Mouse (Mus musculus) stomach, embryonic 16.5 days (tissue): ENCODE measurements at regions not wholly inside any gene's neighbourhood (a gene's known extent, or its start where the extent isn't known, plus 50 kb on each side); places are given as distances from the start of the nearest gene placed in this dataset.

Experiments
- ATAC-seq: fragments of 200-750 bp; cut with Nextera tagmentation; 2 replicates; pipeline ENCODE4 v1.8.0; 2017; ENCODE audit warnings: moderate number of reproducible peaks, moderate TSS enrichment; ENCODE audit not compliant: insufficient read depth, low FRiP score
- H3K27ac ChIP-seq: fragments of 300-500 bp; sonication (generic); 2 replicates; pipeline ENCODE4 v1.5.1; 2014; ENCODE audit warnings: low read length
- H3K27me3 ChIP-seq: fragments of 300-500 bp; sonication (generic); 2 replicates; pipeline ENCODE4 v1.6.1; 2014; ENCODE audit warnings: low read length, control low read depth, mixed read lengths; ENCODE audit not compliant: control insufficient read depth, insufficient read depth
- H3K36me3 ChIP-seq: fragments of 300-500 bp; sonication (generic); 2 replicates; pipeline ENCODE4 v1.6.1; 2014; ENCODE audit warnings: low read length; ENCODE audit not compliant: control insufficient read depth, insufficient read depth
- H3K4me1 ChIP-seq: fragments of 300-500 bp; sonication (generic); 2 replicates; pipeline ENCODE4 v1.6.1; 2014; ENCODE audit warnings: low read length, control low read depth, mixed read lengths; ENCODE audit not compliant: control insufficient read depth, insufficient read depth
- H3K4me2 ChIP-seq: fragments of 300-500 bp; sonication (generic); 2 replicates; pipeline ENCODE4 v1.6.1; 2014; ENCODE audit warnings: low read depth, low read length, mixed read lengths
- H3K4me3 ChIP-seq: fragments of 300-500 bp; sonication (generic); replicated peaks from 2 replicates; pipeline ENCODE4 v1.5.1; 2014; ENCODE audit warnings: mild to moderate bottlenecking, low read length
- H3K9ac ChIP-seq: fragments of 300-500 bp; sonication (generic); 2 replicates; pipeline ENCODE4 v1.6.1; 2014; ENCODE audit warnings: low read length
- H3K9me3 ChIP-seq: fragments of 300-500 bp; sonication (generic); replicated peaks from 2 replicates; pipeline ENCODE4 v1.6.1; 2016; ENCODE audit warnings: low read length, control low read depth; ENCODE audit not compliant: control insufficient read depth
- WGBS: fragments of 180-500 bp; shearing (Covaris S2); extraction: QIAGEN DNeasy Blood & Tissue Kit; methylation state at CpG from one replicate; pipeline ENCODE4 v1.1.7; 2014; 5-methylcytosine and 5-hydroxymethylcytosine counted together

DNA sequence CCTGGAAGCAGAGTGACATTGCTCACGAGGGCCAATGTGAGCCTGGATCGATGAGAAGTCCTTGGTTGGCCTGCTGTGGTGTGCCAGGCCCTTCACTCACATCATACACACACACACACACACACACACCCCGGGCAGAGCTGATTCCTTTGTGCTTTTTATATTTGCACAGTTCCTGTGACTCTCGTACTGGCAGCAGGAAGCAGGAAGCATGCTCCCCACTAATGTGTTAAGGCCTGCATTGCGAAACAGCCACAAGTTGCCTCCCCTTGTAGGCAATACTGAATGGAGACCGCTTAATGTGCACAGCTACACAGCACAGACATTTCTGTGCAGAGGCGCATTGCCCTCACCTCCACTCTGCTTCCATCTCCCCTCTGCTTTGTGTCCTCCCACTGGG, 58.7 kb upstream of the Spaca7 start:
- H3K4me1 ChIP-seq = no peaks in the 10 kb centered on the region
- H3K4me3 ChIP-seq = no peak overlapping the region
- H3K27me3 ChIP-seq = no peaks in the 10 kb centered on the region
- H3K9ac ChIP-seq = no peak overlapping the region
- peak; percentile 72; the same call in 1 of the 2 replicates for ATAC-seq
- no peak overlapping the region for H3K4me2 ChIP-seq
- H3K27ac ChIP-seq = no peak overlapping the region
- no peaks in the 10 kb centered on the region; the same call in 1 of the 2 replicates for H3K9me3 ChIP-seq
- WGBS = 65% methylated on average over 7 of the region's 7 CpGs
- no peaks in the 10 kb centered on the region for H3K36me3 ChIP-seq

DNA sequence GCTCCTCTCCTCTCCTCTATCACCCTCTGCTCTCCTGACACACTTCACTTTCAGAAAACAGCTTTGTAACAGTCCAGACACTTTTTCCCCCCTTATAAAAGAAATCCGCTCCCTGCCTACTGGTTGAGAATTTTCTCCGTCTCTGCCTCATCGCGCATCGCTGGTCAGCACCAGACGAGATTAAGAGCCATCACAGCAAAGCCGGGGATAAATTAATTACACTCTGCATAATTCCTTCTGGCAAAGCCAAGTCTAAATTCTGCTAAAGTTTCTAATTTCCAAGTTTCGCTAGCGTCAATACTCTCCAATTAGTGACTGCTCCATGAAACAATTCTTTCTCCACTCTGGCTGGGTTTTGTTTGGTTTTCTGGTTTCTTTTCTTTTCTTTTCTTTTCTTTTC, 51.2 kb upstream of the Spaca7 start:
- Histone ChIP-seq H3K9ac (no peak overlapping the region), H3K27ac (no peak overlapping the region), H3K4me2 (no peak overlapping the region), H3K27me3 (no peaks in the 10 kb centered on the region), H3K36me3 (no peaks in the 10 kb centered on the region), H3K4me3 (no peak overlapping the region), H3K9me3 (no peaks in the 10 kb centered on the region; the same call in 1 of the 2 replicates), H3K4me1 (no peaks in the 10 kb centered on the region)
- WGBS = 51% methylated on average over 9 of the region's 9 CpGs
- no peak for ATAC-seq
